Mouse (Mus musculus) myocyte (in vitro differentiated cells): ENCODE measurements at regions not wholly inside any gene's neighbourhood (a gene's known extent, or its start where the extent isn't known, plus 50 kb on each side); places are given as distances from the start of the nearest gene placed in this dataset.
A peak's percentile ranks its signal among the peaks of the same experiment; 100 is the strongest.

Experiments
- H3K27me3 ChIP-seq: one replicate; pipeline ENCODE4 v1.6.1; 2011; ENCODE audit not compliant: control insufficient read depth, insufficient read depth, insufficient read length
- H3K36me3 ChIP-seq: one replicate; pipeline ENCODE4 v1.6.1; 2011; ENCODE audit not compliant: control insufficient read depth, insufficient read depth
- H3K4me2 ChIP-seq: one replicate; pipeline ENCODE4 v1.6.1; 2011; ENCODE audit warnings: low read depth, control low read depth
- H3K4me3 ChIP-seq: one replicate; pipeline ENCODE4 v1.5.1; 2011; ENCODE audit warnings: mild to moderate bottlenecking, control low read depth, moderate library complexity
- H3K79me2 ChIP-seq: one replicate; pipeline ENCODE4 v1.6.1; 2011; ENCODE audit not compliant: control insufficient read depth, insufficient read depth
- H3ac ChIP-seq: one replicate; pipeline ENCODE4 v1.6.1; 2011; ENCODE audit not compliant: control insufficient read depth, insufficient read length
- CEBPB ChIP-seq: IDR thresholded peaks from 2 replicates; pipeline ENCODE4 v1.6.1; 2011; ENCODE audit warnings: mild to moderate bottlenecking, moderate library complexity; ENCODE audit not compliant: poor library complexity, insufficient read depth, severe bottlenecking
- E2F4 ChIP-seq: IDR thresholded peaks from one replicate; pipeline ENCODE4 v1.6.1; 2011; ENCODE audit warnings: mild to moderate bottlenecking, control low read depth, moderate library complexity; ENCODE audit not compliant: insufficient read depth
- MAX ChIP-seq: IDR thresholded peaks from one replicate; pipeline ENCODE4 v1.6.1; 2011; ENCODE audit warnings: low read depth, mild to moderate bottlenecking, control low read depth
- MYOD1 ChIP-seq, 3 experiments: IDR thresholded peaks; one replicate each; pipeline ENCODE4 v1.6.1; 2011; ENCODE audit warnings: control low read depth in 2 of 3, low read depth in 2 of 3, mild to moderate bottlenecking in 2 of 3, moderate library complexity in 1 of 3; ENCODE audit not compliant: insufficient read length in 2 of 3, control insufficient read depth in 1 of 3
- MYOG ChIP-seq, 3 experiments: IDR thresholded peaks; one replicate each; pipeline ENCODE4 v1.6.1; 2011; ENCODE audit warnings: control low read depth in 2 of 3, low read depth in 2 of 3, mild to moderate bottlenecking in 2 of 3; ENCODE audit not compliant: insufficient read length in 2 of 3, control insufficient read depth in 1 of 3, insufficient read depth in 1 of 3
- POLR2A ChIP-seq: IDR thresholded peaks from one replicate; pipeline ENCODE4 v1.6.1; 2011; ENCODE audit warnings: low read depth, mild to moderate bottlenecking, control low read depth, moderate library complexity; ENCODE audit not compliant: insufficient read length
- POLR2AphosphoS2 ChIP-seq: IDR thresholded peaks from one replicate; pipeline ENCODE4 v1.6.1; 2011; ENCODE audit warnings: low read depth, control low read depth; ENCODE audit not compliant: insufficient read length
- REST ChIP-seq: IDR thresholded peaks from one replicate; pipeline ENCODE4 v1.6.1; 2011; ENCODE audit warnings: mild to moderate bottlenecking, control low read depth, moderate library complexity; ENCODE audit not compliant: insufficient read depth, insufficient read length
- SRF ChIP-seq: IDR thresholded peaks from one replicate; pipeline ENCODE4 v1.6.1; 2011; ENCODE audit warnings: low read depth; ENCODE audit not compliant: control insufficient read depth, insufficient read length
- TCF12 ChIP-seq: IDR thresholded peaks from one replicate; pipeline ENCODE4 v1.6.1; 2011; ENCODE audit warnings: mild to moderate bottlenecking, control low read depth; ENCODE audit not compliant: poor library complexity, insufficient read depth, severe bottlenecking
- TCF3 ChIP-seq: IDR thresholded peaks from one replicate; pipeline ENCODE4 v1.6.1; 2011; ENCODE audit warnings: low read depth, control low read depth; ENCODE audit not compliant: insufficient read length
- USF1 ChIP-seq: IDR thresholded peaks from one replicate; pipeline ENCODE4 v1.6.1; 2011; ENCODE audit warnings: low read depth, mild to moderate bottlenecking, control low read depth, moderate library complexity

DNA sequence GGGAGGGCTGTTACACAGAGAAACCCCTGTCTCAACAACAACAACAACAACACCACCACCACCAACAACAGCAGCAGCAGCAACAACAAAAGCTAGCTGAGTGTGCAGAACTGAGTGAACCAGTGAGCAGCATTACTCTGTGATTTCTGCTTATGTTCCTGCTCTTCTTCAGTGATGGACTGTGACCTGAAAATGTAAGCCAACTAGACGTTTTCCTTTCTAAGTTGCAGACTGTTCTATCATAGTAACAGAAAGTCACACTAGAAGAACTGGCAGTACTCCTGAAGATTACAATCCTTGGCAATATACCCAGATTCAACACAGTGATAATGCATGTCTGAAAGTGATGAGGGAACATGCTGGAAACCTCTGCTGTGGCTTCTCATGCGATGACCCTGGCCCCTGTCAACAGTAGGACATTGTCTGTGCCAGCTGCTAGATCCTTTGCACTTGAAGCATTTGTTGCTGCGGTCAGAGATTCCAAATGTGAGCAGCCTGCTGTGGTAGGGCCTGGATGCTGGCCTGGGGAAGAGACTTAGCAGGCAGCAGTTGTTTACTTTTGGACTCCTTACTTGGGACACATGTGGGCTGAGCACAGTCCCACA lies 115.6 kb upstream of the Tex13c2 start:
- Histone ChIP-seq H3K36me3 (no peaks in the 10 kb centered on the region), H3K27me3 (no peaks in the 10 kb centered on the region), H3K4me2 (no peak overlapping the region), H3K79me2 (no peaks in the 10 kb centered on the region), H3ac (no peak overlapping the region), H3K4me3 (no peak overlapping the region)
- TF ChIP-seq E2F4 (no peak), SRF (no peak), MYOD1 (IDR thresholded peaks at IDR 0.05; ENCODE audit: control insufficient read depth in 1 of 3, insufficient read length in 2 of 3, low read depth in 2 of 3) (peak; percentile 65 to 83 (median 68)), POLR2A (no peak), TCF12 (peak; percentile 75), MYOG (IDR thresholded peaks at IDR 0.05; ENCODE audit: control insufficient read depth in 1 of 3, insufficient read depth in 1 of 3, insufficient read length in 2 of 3, low read depth in 2 of 3) (peak; percentile 60 to 93 (median 73)), USF1 (no peak), REST (no peak), TCF3 (peak; percentile 67), MAX (no peak), CEBPB (no peak), POLR2AphosphoS2 (no peak)

DNA sequence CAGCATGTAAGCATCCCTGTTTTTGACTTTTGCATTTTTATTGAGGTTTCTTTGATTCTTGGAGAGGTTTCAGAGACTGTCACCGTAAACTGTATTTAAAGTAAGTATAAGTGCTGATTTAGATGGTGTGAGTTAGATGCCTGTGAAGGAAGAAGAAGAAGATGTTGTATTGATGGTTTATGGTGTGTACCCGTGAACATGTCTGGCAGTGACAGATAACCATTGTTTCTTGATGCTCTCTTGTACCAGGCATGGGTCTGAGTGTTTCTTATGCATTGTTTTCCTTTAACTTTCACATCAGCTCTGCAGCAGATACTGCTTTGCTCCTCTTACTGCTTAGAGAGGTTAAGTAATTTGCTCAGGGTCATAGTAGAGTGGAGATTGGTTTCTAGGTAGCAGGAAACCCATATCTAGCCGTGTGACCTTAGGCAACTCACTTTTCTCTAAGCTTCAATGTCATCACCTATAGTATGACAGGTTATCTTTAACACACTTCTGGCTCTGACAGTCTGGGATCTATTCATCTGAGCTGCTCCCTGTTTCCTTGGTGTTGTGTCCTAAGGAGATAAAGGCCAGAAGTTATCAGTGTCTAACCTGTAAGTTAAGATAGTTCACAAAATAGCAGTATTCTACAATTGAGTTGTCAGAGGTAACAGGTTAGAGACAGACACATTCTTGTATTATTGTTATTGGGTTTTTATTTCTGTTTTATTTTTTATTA lies 95.5 kb upstream of the Tex13c2 start:
- Histone ChIP-seq H3K36me3 (no peaks in the 10 kb centered on the region), H3K4me2 (no peak overlapping the region), H3K79me2 (no peaks in the 10 kb centered on the region), H3ac (no peak overlapping the region), H3K27me3 (no peaks in the 10 kb centered on the region), H3K4me3 (no peak overlapping the region)
- no peak for TF ChIP-seq MAX
- TF ChIP-seq CEBPB = no peak
- no peak for TF ChIP-seq POLR2AphosphoS2
- TF ChIP-seq SRF = no peak
- no peak for TF ChIP-seq POLR2A
- no peak for TF ChIP-seq USF1
- no peak for TF ChIP-seq E2F4
- TF ChIP-seq TCF3 = no peak
- no peak for TF ChIP-seq REST
- TF ChIP-seq MYOD1 (IDR thresholded peaks at IDR 0.05; ENCODE audit: control insufficient read depth in 1 of 3, insufficient read length in 2 of 3, low read depth in 2 of 3) = no peak
- no peak for TF ChIP-seq TCF12
- TF ChIP-seq MYOG (IDR thresholded peaks at IDR 0.05; ENCODE audit: control insufficient read depth in 1 of 3, insufficient read depth in 1 of 3, insufficient read length in 2 of 3, low read depth in 2 of 3) = no peak

DNA sequence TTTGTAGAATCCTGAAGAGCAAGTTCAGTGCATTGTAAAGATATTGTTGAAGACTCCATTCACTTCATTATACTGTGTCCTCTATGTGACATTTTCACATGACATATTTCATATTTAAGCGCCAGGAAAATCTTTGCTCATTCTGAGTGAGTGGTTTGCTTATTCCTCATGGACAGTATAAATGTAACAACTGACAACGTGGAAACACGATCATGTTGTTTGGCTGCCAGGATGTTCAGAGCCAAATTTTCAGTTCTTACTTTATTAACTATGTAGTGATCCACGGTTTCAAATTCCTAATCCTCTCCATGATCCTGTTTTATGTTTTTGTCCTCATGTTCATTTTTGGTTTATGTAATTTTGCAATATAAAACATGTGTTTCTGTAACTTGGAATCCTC lies 93.0 kb upstream of the Tex13c2 start:
- TF ChIP-seq SRF (no peak), CEBPB (no peak)
- H3ac ChIP-seq = no peak overlapping the region
- H3K4me2 ChIP-seq = no peak overlapping the region
- H3K27me3 ChIP-seq = no peaks in the 10 kb centered on the region
- H3K4me3 ChIP-seq = no peak overlapping the region
- H3K79me2 ChIP-seq = no peaks in the 10 kb centered on the region
- no peaks in the 10 kb centered on the region for H3K36me3 ChIP-seq

DNA sequence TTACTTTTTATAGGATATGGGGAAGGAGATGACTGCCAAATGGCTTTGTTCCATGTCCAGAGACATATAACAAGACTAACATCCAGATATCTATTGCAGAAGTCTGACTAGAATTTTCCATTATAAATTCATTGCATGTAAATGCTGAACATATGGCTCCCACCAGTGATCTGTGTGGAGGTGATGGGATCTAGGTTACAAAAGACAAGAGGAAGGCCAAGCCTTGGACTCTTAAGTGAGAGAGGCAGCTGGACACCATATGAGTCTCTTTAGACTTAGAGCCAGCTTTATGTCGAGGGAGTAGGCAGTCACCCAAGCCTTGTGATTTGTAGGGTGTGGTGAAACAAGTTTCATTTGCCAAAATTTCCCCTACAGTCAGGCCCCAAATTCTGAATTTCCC lies 90.7 kb upstream of the Tex13c2 start:
- no peak overlapping the region for H3ac ChIP-seq
- H3K79me2 ChIP-seq = no peaks in the 10 kb centered on the region
- no peak overlapping the region for H3K4me3 ChIP-seq
- no peaks in the 10 kb centered on the region for H3K27me3 ChIP-seq
- no peak overlapping the region for H3K4me2 ChIP-seq
- H3K36me3 ChIP-seq = no peaks in the 10 kb centered on the region
- no peak for TF ChIP-seq E2F4
- no peak for TF ChIP-seq MAX
- TF ChIP-seq MYOD1 (IDR thresholded peaks at IDR 0.05; ENCODE audit: control insufficient read depth in 1 of 3, insufficient read length in 2 of 3, low read depth in 2 of 3) = no peak
- TF ChIP-seq MYOG (IDR thresholded peaks at IDR 0.05; ENCODE audit: control insufficient read depth in 1 of 3, insufficient read depth in 1 of 3, insufficient read length in 2 of 3, low read depth in 2 of 3) = no peak
- TF ChIP-seq TCF12 = no peak
- TF ChIP-seq REST = no peak
- TF ChIP-seq USF1 = no peak
- no peak for TF ChIP-seq TCF3
- no peak for TF ChIP-seq SRF
- TF ChIP-seq CEBPB = no peak
- TF ChIP-seq POLR2AphosphoS2 = no peak
- TF ChIP-seq POLR2A = no peak
